Mouse (Mus musculus): ENCODE measurements at regions not wholly inside any gene's neighbourhood (a gene's known extent, or its start where the extent isn't known, plus 50 kb on each side); places are given as distances from the start of the nearest gene placed in this dataset.

- H3K27me3 ChIP-seq (ENCODE audit: control insufficient read depth, insufficient read depth, low read length), result no peaks in the 10 kb centered on the region
- H3K4me3 ChIP-seq, result no peak overlapping the region
- no peak overlapping the region for H3K9ac ChIP-seq (ENCODE audit: low read depth, low read length)
- H3K4me1 ChIP-seq (ENCODE audit: control insufficient read depth, insufficient read depth, low read length), result no peaks in the 10 kb centered on the region
- no peaks in the 10 kb centered on the region for H3K36me3 ChIP-seq (ENCODE audit: control insufficient read depth, insufficient read depth, low read length)
- TF ChIP-seq EP300 (IDR thresholded peaks at IDR 0.05; ENCODE audit: insufficient read depth, low read depth, low read length), result no peak
- TF ChIP-seq POLR2A (IDR thresholded peaks at IDR 0.05; ENCODE audit: insufficient read depth, low read depth, low read length), result no peak
- no peak for TF ChIP-seq CTCF (IDR thresholded peaks at IDR 0.05)
- intact Hi-C loops (cut with DNase I), result no loop called here
- DNase-seq, result no peak
- no peak overlapping the region for H3K27ac ChIP-seq
- WGBS, result 75% methylated on average over 11 of the region's 11 CpGs
- no peaks in the 10 kb centered on the region for H3K79me2 ChIP-seq (replicated peaks; ENCODE audit: control insufficient read depth, insufficient read depth, low read length)
These were observed 216.2 kb downstream of the Irx1 start for GRCm38 (mm10) chr13:71747003-71747965.

GRCm38 (mm10) chr13:71746534-71746933 lies 217.0 kb downstream of the Irx1 start:
- Histone ChIP-seq H3K79me2 (replicated peaks; ENCODE audit: control insufficient read depth, insufficient read depth, low read length) (no peaks in the 10 kb centered on the region), H3K27me3 (ENCODE audit: control insufficient read depth, insufficient read depth, low read length) (no peaks in the 10 kb centered on the region), H3K36me3 (ENCODE audit: control insufficient read depth, insufficient read depth, low read length) (no peaks in the 10 kb centered on the region), H3K27ac (no peak overlapping the region), H3K4me1 (ENCODE audit: control insufficient read depth, insufficient read depth, low read length) (no peaks in the 10 kb centered on the region), H3K4me3 (no peak overlapping the region), H3K9ac (ENCODE audit: low read depth, low read length) (no peak overlapping the region)
- WGBS, result 48% methylated on average over 3 of the region's 3 CpGs
- intact Hi-C loops (cut with DNase I), result no loop called here
- TF ChIP-seq POLR2A (IDR thresholded peaks at IDR 0.05; ENCODE audit: insufficient read depth, low read depth, low read length) (no peak), CTCF (IDR thresholded peaks at IDR 0.05) (no peak), EP300 (IDR thresholded peaks at IDR 0.05; ENCODE audit: insufficient read depth, low read depth, low read length) (no peak)
- no peak for DNase-seq

- 78% methylated on average over 8 of the region's 8 CpGs for WGBS
- H3K4me1 ChIP-seq (ENCODE audit: control insufficient read depth, insufficient read depth, low read length), result no peaks in the 10 kb centered on the region
- no peak for TF ChIP-seq CTCF (IDR thresholded peaks at IDR 0.05)
- no peak for TF ChIP-seq EP300 (IDR thresholded peaks at IDR 0.05; ENCODE audit: insufficient read depth, low read depth, low read length)
- TF ChIP-seq POLR2A (IDR thresholded peaks at IDR 0.05; ENCODE audit: insufficient read depth, low read depth, low read length), result no peak
- DNase-seq, result no peak
- H3K4me3 ChIP-seq, result no peak overlapping the region
- H3K36me3 ChIP-seq (ENCODE audit: control insufficient read depth, insufficient read depth, low read length), result no peaks in the 10 kb centered on the region
- no peak overlapping the region for H3K9ac ChIP-seq (ENCODE audit: low read depth, low read length)
- intact Hi-C loops (cut with DNase I), result no loop called here
- H3K27ac ChIP-seq, result no peak overlapping the region
- H3K27me3 ChIP-seq (ENCODE audit: control insufficient read depth, insufficient read depth, low read length), result no peaks in the 10 kb centered on the region
- no peaks in the 10 kb centered on the region for H3K79me2 ChIP-seq (replicated peaks; ENCODE audit: control insufficient read depth, insufficient read depth, low read length)
These were observed 226.6 kb downstream of the Irx1 start for GRCm38 (mm10) chr13:71736821-71737345.

GRCm38 (mm10) chr13:71734261-71734660 lies 229.3 kb downstream of the Irx1 start:
- Histone ChIP-seq H3K4me1 (ENCODE audit: control insufficient read depth, insufficient read depth, low read length) (no peaks in the 10 kb centered on the region), H3K27ac (no peak overlapping the region), H3K27me3 (ENCODE audit: control insufficient read depth, insufficient read depth, low read length) (no peaks in the 10 kb centered on the region), H3K4me3 (no peak overlapping the region), H3K9ac (ENCODE audit: low read depth, low read length) (no peak overlapping the region), H3K36me3 (ENCODE audit: control insufficient read depth, insufficient read depth, low read length) (no peaks in the 10 kb centered on the region), H3K79me2 (replicated peaks; ENCODE audit: control insufficient read depth, insufficient read depth, low read length) (no peaks in the 10 kb centered on the region)
- intact Hi-C loops (cut with DNase I), result no loop called here
- no peak for DNase-seq
- no peak for TF ChIP-seq POLR2A (IDR thresholded peaks at IDR 0.05; ENCODE audit: insufficient read depth, low read depth, low read length)
- TF ChIP-seq EP300 (IDR thresholded peaks at IDR 0.05; ENCODE audit: insufficient read depth, low read depth, low read length), result no peak
- TF ChIP-seq CTCF (IDR thresholded peaks at IDR 0.05), result no peak
- 37% methylated on average over 12 of the region's 12 CpGs for WGBS

GRCm38 (mm10) chr13:71733360-71733759 lies 230.2 kb downstream of the Irx1 start:
- H3K4me1 ChIP-seq (ENCODE audit: control insufficient read depth, insufficient read depth, low read length), result no peaks in the 10 kb centered on the region
- no peak overlapping the region for H3K27ac ChIP-seq
- no peaks in the 10 kb centered on the region for H3K36me3 ChIP-seq (ENCODE audit: control insufficient read depth, insufficient read depth, low read length)
- TF ChIP-seq POLR2A (IDR thresholded peaks at IDR 0.05; ENCODE audit: insufficient read depth, low read depth, low read length) (no peak), CTCF (IDR thresholded peaks at IDR 0.05) (no peak)
- no peaks in the 10 kb centered on the region for H3K27me3 ChIP-seq (ENCODE audit: control insufficient read depth, insufficient read depth, low read length)
- intact Hi-C loops (cut with DNase I), result no loop called here
- no peak overlapping the region for H3K9ac ChIP-seq (ENCODE audit: low read depth, low read length)
- no peaks in the 10 kb centered on the region for H3K79me2 ChIP-seq (replicated peaks; ENCODE audit: control insufficient read depth, insufficient read depth, low read length)
- H3K4me3 ChIP-seq, result no peak overlapping the region
- DNase-seq, result no peak
- WGBS, result 89% methylated on average over 5 of the region's 5 CpGs

- intact Hi-C loops (cut with DNase I), result no loop called here
- no peak for DNase-seq
- 59% methylated on average over 1 of the region's 1 CpGs for WGBS
- Histone ChIP-seq H3K4me1 (ENCODE audit: control insufficient read depth, insufficient read depth, low read length) (no peaks in the 10 kb centered on the region), H3K9ac (ENCODE audit: low read depth, low read length) (no peak overlapping the region), H3K27me3 (ENCODE audit: control insufficient read depth, insufficient read depth, low read length) (no peaks in the 10 kb centered on the region), H3K79me2 (replicated peaks; ENCODE audit: control insufficient read depth, insufficient read depth, low read length) (no peaks in the 10 kb centered on the region), H3K4me3 (no peak overlapping the region), H3K36me3 (ENCODE audit: control insufficient read depth, insufficient read depth, low read length) (no peaks in the 10 kb centered on the region), H3K27ac (no peak overlapping the region)
- TF ChIP-seq POLR2A (IDR thresholded peaks at IDR 0.05; ENCODE audit: insufficient read depth, low read depth, low read length) (no peak), EP300 (IDR thresholded peaks at IDR 0.05; ENCODE audit: insufficient read depth, low read depth, low read length) (no peak), CTCF (IDR thresholded peaks at IDR 0.05) (no peak)
These were observed 230.6 kb downstream of the Irx1 start for GRCm38 (mm10) chr13:71732903-71733302.

Measured in heart, adult 2 months (tissue).